Mouse (Mus musculus) limb, embryonic 12.5 days (tissue): Measurements from ENCODE around the gene Vamp4. TPM values are rescaled to one million over a fixed set of nuclear protein-coding genes. Genes with fewer than 3 reads are reported as not detected.

Source experiments
- ATAC-seq: fragments of 200-750 bp; cut with Nextera tagmentation; 2 replicates; pipeline ENCODE4 v1.8.0; 2017; ENCODE audit warnings: low read depth, moderate TSS enrichment; ENCODE audit not compliant: insufficient number of reproducible peaks, insufficient read depth, low FRiP score, low TSS enrichment
- H3K27ac ChIP-seq: fragments of 300-500 bp; sonication (generic); 2 replicates; pipeline ENCODE4 v1.5.1; 2016; ENCODE audit warnings: mild to moderate bottlenecking, moderate library complexity
- H3K27me3 ChIP-seq: fragments of 300-500 bp; sonication (generic); 2 replicates; pipeline ENCODE4 v1.6.1; 2016; ENCODE audit warnings: mild to moderate bottlenecking, moderate library complexity
- H3K36me3 ChIP-seq: fragments of 300-500 bp; sonication (generic); 2 replicates; pipeline ENCODE4 v1.6.1; 2016; ENCODE audit warnings: mild to moderate bottlenecking, moderate library complexity
- H3K4me1 ChIP-seq: fragments of 300-500 bp; sonication (generic); replicated peaks from 2 replicates; pipeline ENCODE4 v1.6.1; 2016
- H3K4me2 ChIP-seq: fragments of 300-500 bp; sonication (generic); 2 replicates; pipeline ENCODE4 v1.6.1; 2016; ENCODE audit warnings: mild to moderate bottlenecking, moderate library complexity
- H3K4me3 ChIP-seq: fragments of 300-500 bp; sonication (generic); replicated peaks from 2 replicates; pipeline ENCODE4 v1.5.1; 2016; ENCODE audit warnings: mild to moderate bottlenecking
- H3K9ac ChIP-seq: fragments of 300-500 bp; sonication (generic); replicated peaks from 2 replicates; pipeline ENCODE4 v1.6.1; 2016; ENCODE audit warnings: mild to moderate bottlenecking, moderate library complexity
- H3K9me3 ChIP-seq: fragments of 300-500 bp; sonication (generic); 2 replicates; pipeline ENCODE4 v1.6.1; 2016; ENCODE audit warnings: mild to moderate bottlenecking, moderate library complexity
- WGBS: fragments of 180-500 bp; shearing (Covaris S2); methylation state at CpG from one replicate; pipeline ENCODE4 v1.1.7; 2016; 5-methylcytosine and 5-hydroxymethylcytosine counted together
- polyA plus RNA-seq: library from polyadenylated mRNA; unstranded; fragments of >200 nt; fragmentation: Nextera tagmentation; extraction: Ambion mirVana; gene quantifications from 2 replicates; pipeline ENCODE4 v1.2.1, GENCODE M21; 2016

The Vamp4 gene
- polyA plus RNA-seq, 1 experiment from 2014 or later: 77.6 TPM

GRCm38 (mm10) chr1:162589443-162589842 lies 19.1 kb downstream of the Vamp4 start:
- Histone ChIP-seq H3K36me3 (peaks cover 30% of the 10 kb centered on the region; the same call in 1 of the 2 replicates), H3K9me3 (no peaks in the 10 kb centered on the region), H3K4me2 (no peak overlapping the region), H3K27ac (no peak overlapping the region), H3K4me3 (no peak overlapping the region), H3K9ac (no peak overlapping the region), H3K27me3 (no peaks in the 10 kb centered on the region), H3K4me1 (peaks cover 3% of the 10 kb centered on the region; the same call in 1 of the 2 replicates)
- 0 out of 2 replicates have a peak, but pooled peaks have one; percentile 26 for ATAC-seq
- WGBS: 8% methylated on average over 9 of the region's 9 CpGs

GRCm38 (mm10) chr1:162590415-162590997 lies 20.2 kb downstream of the Vamp4 start:
- Histone ChIP-seq H3K4me1 (peaks cover 3% of the 10 kb centered on the region; the same call in 1 of the 2 replicates), H3K4me2 (no peak overlapping the region), H3K27ac (no peak overlapping the region), H3K4me3 (no peak overlapping the region), H3K9me3 (no peaks in the 10 kb centered on the region), H3K27me3 (no peaks in the 10 kb centered on the region), H3K9ac (no peak overlapping the region), H3K36me3 (peaks cover 28% of the 10 kb centered on the region; the same call in 1 of the 2 replicates)
- 74% methylated on average over 8 of the region's 8 CpGs for WGBS
- no peak for ATAC-seq

GRCm38 (mm10) chr1:162597379-162598102 lies 27.2 kb downstream of the Vamp4 start:
- Histone ChIP-seq H3K27ac (no peak overlapping the region), H3K4me3 (no peak overlapping the region), H3K4me1 (no peaks in the 10 kb centered on the region), H3K27me3 (no peaks in the 10 kb centered on the region), H3K9me3 (no peaks in the 10 kb centered on the region), H3K4me2 (no peak overlapping the region), H3K9ac (no peak overlapping the region), H3K36me3 (peaks cover 53% of the 10 kb centered on the region)
- WGBS: 69% methylated on average over 3 of the region's 3 CpGs
- ATAC-seq: no peak

GRCm38 (mm10) chr1:162599617-162600016 lies 29.3 kb downstream of the Vamp4 start:
- no peak overlapping the region for H3K9ac ChIP-seq
- no peak overlapping the region for H3K4me2 ChIP-seq
- ATAC-seq: no peak
- H3K36me3 ChIP-seq: peaks cover 50% of the 10 kb centered on the region
- no peak overlapping the region for H3K27ac ChIP-seq
- H3K4me3 ChIP-seq: no peak overlapping the region
- no peaks in the 10 kb centered on the region for H3K27me3 ChIP-seq
- no peaks in the 10 kb centered on the region for H3K4me1 ChIP-seq
- H3K9me3 ChIP-seq: no peaks in the 10 kb centered on the region
- WGBS: 92% methylated on average over 5 of the region's 5 CpGs

- no peaks in the 10 kb centered on the region for H3K4me1 ChIP-seq
- no peak for ATAC-seq
- H3K9me3 ChIP-seq: no peaks in the 10 kb centered on the region
- no peak overlapping the region for H3K4me3 ChIP-seq
- no peak overlapping the region for H3K27ac ChIP-seq
- H3K4me2 ChIP-seq: no peak overlapping the region
- WGBS: 83% methylated on average over 4 of the region's 4 CpGs
- H3K36me3 ChIP-seq: peaks cover 47% of the 10 kb centered on the region
- H3K27me3 ChIP-seq: no peaks in the 10 kb centered on the region
- no peak overlapping the region for H3K9ac ChIP-seq
Observed at GRCm38 (mm10) chr1:162601288-162601687, 31.0 kb downstream of the Vamp4 start.

GRCm38 (mm10) chr1:162608127-162608526 lies 37.8 kb downstream of the Vamp4 start:
- 10% methylated on average over 1 of the region's 1 CpGs for WGBS
- no peak overlapping the region for H3K27ac ChIP-seq
- ATAC-seq: no peak
- H3K9ac ChIP-seq: no peak overlapping the region
- H3K9me3 ChIP-seq: no peaks in the 10 kb centered on the region
- H3K4me1 ChIP-seq: peaks cover 6% of the 10 kb centered on the region; the same call in 1 of the 2 replicates
- H3K27me3 ChIP-seq: no peaks in the 10 kb centered on the region
- no peak overlapping the region for H3K4me2 ChIP-seq
- H3K4me3 ChIP-seq: no peak overlapping the region
- peaks cover 8% of the 10 kb centered on the region; the same call in 1 of the 2 replicates for H3K36me3 ChIP-seq

- WGBS: 37% methylated on average over 9 of the region's 9 CpGs
- peaks cover 6% of the 10 kb centered on the region; the same call in 1 of the 2 replicates for H3K4me1 ChIP-seq
- no peak overlapping the region for H3K9ac ChIP-seq
- H3K4me3 ChIP-seq: no peak overlapping the region
- H3K4me2 ChIP-seq: no peak overlapping the region
- H3K27me3 ChIP-seq: no peaks in the 10 kb centered on the region
- peaks cover 2% of the 10 kb centered on the region; the same call in 1 of the 2 replicates for H3K36me3 ChIP-seq
- no peak for ATAC-seq
- no peak overlapping the region for H3K27ac ChIP-seq
- H3K9me3 ChIP-seq: no peaks in the 10 kb centered on the region
Observed at GRCm38 (mm10) chr1:162609633-162610250, 39.4 kb downstream of the Vamp4 start.

- no peaks in the 10 kb centered on the region for H3K9me3 ChIP-seq
- 85% methylated on average over 4 of the region's 4 CpGs for WGBS
- H3K4me1 ChIP-seq: peaks cover 6% of the 10 kb centered on the region; the same call in 1 of the 2 replicates
Observed at GRCm38 (mm10) chr1:162611191-162611590, 40.9 kb downstream of the Vamp4 start.

GRCm38 (mm10) chr1:162615511-162615910 lies 45.2 kb downstream of the Vamp4 start:
- WGBS: 72% methylated on average over 1 of the region's 1 CpGs
- Histone ChIP-seq H3K9ac (no peak overlapping the region), H3K36me3 (no peaks in the 10 kb centered on the region), H3K4me3 (no peak overlapping the region), H3K4me2 (no peak overlapping the region), H3K27me3 (no peaks in the 10 kb centered on the region), H3K27ac (no peak overlapping the region), H3K9me3 (no peaks in the 10 kb centered on the region), H3K4me1 (no peaks in the 10 kb centered on the region)
- no peak for ATAC-seq

More at GRCm38 (mm10) chr1:162611191-162611590, 40.9 kb downstream of the Vamp4 start:
- H3K27me3 ChIP-seq: no peaks in the 10 kb centered on the region
- H3K4me3 ChIP-seq: no peak overlapping the region
- H3K9ac ChIP-seq: no peak overlapping the region
- H3K27ac ChIP-seq: no peak overlapping the region
- ATAC-seq: no peak
- no peak overlapping the region for H3K4me2 ChIP-seq
- no peaks in the 10 kb centered on the region for H3K36me3 ChIP-seq

GRCm38 (mm10) chr1:162620487-162620886 lies 50.2 kb downstream of the Vamp4 start:
- Histone ChIP-seq H3K9me3 (no peaks in the 10 kb centered on the region), H3K9ac (no peak overlapping the region), H3K4me1 (no peaks in the 10 kb centered on the region; the same call in 1 of the 2 replicates), H3K4me3 (no peak overlapping the region), H3K27ac (no peak overlapping the region), H3K27me3 (no peaks in the 10 kb centered on the region), H3K4me2 (no peak overlapping the region), H3K36me3 (no peaks in the 10 kb centered on the region)
- WGBS: 65% methylated on average over 4 of the region's 4 CpGs
- no peak for ATAC-seq

GRCm38 (mm10) chr1:162623895-162624294 lies 53.6 kb downstream of the Vamp4 start:
- no peak overlapping the region for H3K4me3 ChIP-seq
- no peak for ATAC-seq
- no peaks in the 10 kb centered on the region for H3K9me3 ChIP-seq
- H3K4me1 ChIP-seq: no peaks in the 10 kb centered on the region; the same call in 1 of the 2 replicates
- no peaks in the 10 kb centered on the region for H3K36me3 ChIP-seq
- no peak overlapping the region for H3K4me2 ChIP-seq
- no peak overlapping the region for H3K27ac ChIP-seq
- no peaks in the 10 kb centered on the region for H3K27me3 ChIP-seq
- WGBS: 33% methylated on average over 4 of the region's 4 CpGs
- H3K9ac ChIP-seq: no peak overlapping the region
